16 mouse cellular contexts compared by ENCODE assay signal in the genomic region with DNA sequence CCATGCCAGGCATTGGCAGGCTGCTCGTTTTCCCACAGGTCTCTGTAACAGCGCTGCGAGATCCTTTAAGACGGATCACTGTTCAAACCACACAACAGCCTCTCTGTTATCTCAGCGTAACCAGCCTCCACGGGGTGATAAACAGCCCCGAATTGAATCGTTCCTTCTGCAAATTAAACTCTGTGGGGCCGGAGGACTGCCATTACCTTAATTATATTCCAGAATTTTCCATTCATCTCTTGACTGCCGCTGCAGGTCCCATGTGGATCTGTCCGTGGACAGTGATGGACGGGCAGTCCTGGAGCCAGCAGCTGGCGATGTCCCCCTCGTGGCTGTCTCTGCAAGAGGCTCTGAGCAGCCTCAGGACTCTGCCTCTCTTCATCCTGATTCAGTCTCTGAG. TPM values are rescaled to one million over a fixed set of nuclear protein-coding genes. Genes with fewer than 3 reads are reported as not detected.
DNase-seq lines count a peak whose midpoint lies in the region; ATAC-seq and TF ChIP-seq lines count a peak whose summit lies in the region.
"Had no signal": no experiment of that assay in that cellular context is flagged by ENCODE, and none has a peak within 500 bp of the region (broad histone marks: within the 10 kb centered on the region; RNA-seq: fewer than 3 reads in every experiment).

No protein-coding gene starts in this region.

- no peak for ATAC-seq in granulocyte monocyte progenitor cell, adult 5-6 weeks (replicated peaks; ENCODE audit: poor library complexity, severe bottlenecking)
- ATAC-seq: forebrain, embryonic 15.5 days; liver, embryonic 12.5 days; lung, postnatal 0 days; Patski had no signal

- H3K27ac ChIP-seq in hindbrain, embryonic 10.5 days: no peak overlapping the region
- H3K27ac ChIP-seq: forebrain, embryonic 15.5 days; heart, embryonic 13.5 days; liver, embryonic 12.5 days had no signal

- no peaks in the 10 kb centered on the region for H3K9me3 ChIP-seq in hindbrain, embryonic 10.5 days
- H3K9me3 ChIP-seq: forebrain, embryonic 15.5 days; heart, embryonic 13.5 days; liver, embryonic 12.5 days had no signal

- no peaks in the 10 kb centered on the region for H3K36me3 ChIP-seq in hindbrain, embryonic 10.5 days
- H3K36me3 ChIP-seq: forebrain, embryonic 15.5 days; heart, embryonic 13.5 days; liver, embryonic 12.5 days had no signal

- H3K27me3 ChIP-seq in hindbrain, embryonic 10.5 days (ENCODE audit: insufficient read depth, poor library complexity, severe bottlenecking): peaks cover 13% of the 10 kb centered on the region; the same call in 1 of the 2 replicates
- H3K27me3 ChIP-seq: forebrain, embryonic 15.5 days; liver, embryonic 12.5 days had no signal

- no peak for TF ChIP-seq POLR2A in brain, embryonic 14.5 days (IDR thresholded peaks at IDR 0.05; ENCODE audit: borderline replicate concordance, extremely low read depth, insufficient read depth, insufficient read length, poor library complexity, severe bottlenecking)

- DNase-seq in layer of hippocampus, postnatal 14 days (ENCODE audit: low spot score in 2 of 2): peak; percentile 22 to 41
- DNase-seq in layer of hippocampus, postnatal 36 days: no peak
- DNase-seq in brain, embryonic 14.5 days (ENCODE audit: low read depth): peak; percentile 62
- peak; percentile 22 for DNase-seq in hindbrain, embryonic 10.5 days (ENCODE audit: low spot score)
- DNase-seq in mesoderm, embryonic 11.5 days (ENCODE audit: low read depth, low spot score): peak; percentile 44
- DNase-seq in heart, adult 8-10 months (ENCODE audit: low spot score): no peak
- DNase-seq: cerebellum, adult 11 months; cerebellum, postnatal 36 days; gastrocnemius, postnatal 25 days; thymus, postnatal 14 days had no signal

- H3K4me1 ChIP-seq in hindbrain, embryonic 10.5 days (replicated peaks): peaks cover 41% of the 10 kb centered on the region
- H3K4me1 ChIP-seq: heart, embryonic 13.5 days; liver, embryonic 12.5 days had no signal

- 74% methylated on average over 14 of the region's 14 CpGs for WGBS in hindbrain, embryonic 10.5 days

- no peak overlapping the region for H3K4me3 ChIP-seq in hindbrain, embryonic 10.5 days
- H3K4me3 ChIP-seq: forebrain, embryonic 15.5 days; heart, embryonic 13.5 days; liver, embryonic 12.5 days had no signal

- TF ChIP-seq CTCF in brain, embryonic 14.5 days (IDR thresholded peaks at IDR 0.05; ENCODE audit: borderline replicate concordance, extremely low read depth, insufficient read depth, insufficient read length): peak; percentile 25; the same call in 1 of the 2 replicates

RNA-seq across cellular contexts. Expression of a gene that starts 30.7 kb away (rescaled TPM):
- 10 to 100 TPM; 61.3 to 62.0 TPM for total RNA-seq in layer of hippocampus, postnatal 14 days (2021)
- total RNA-seq in layer of hippocampus, postnatal 36 days (2021): 10 to 100 TPM; 55.9 to 56.2 TPM
- polyA plus RNA-seq in brain, embryonic 14.5 days (2012; rRNA removed): 50.4 and 70.9 TPM in 2 replicates
- 27.2 and 38.2 TPM in 2 replicates for polyA plus RNA-seq in hindbrain, embryonic 10.5 days (2016; fragmentation: Nextera tagmentation; extraction: Ambion mirVana)
- total RNA-seq in heart, adult 8-10 months (2022): 1 to 10 TPM; 6.1 to 8.3 (median 6.6) TPM
- total RNA-seq in granulocyte monocyte progenitor cell, adult 5-6 weeks (2014; fragmentation: Nextera tagmentation): 4.6 and 6.4 TPM in 2 replicates
- 2.3 and 3.4 TPM in 2 replicates for total RNA-seq in granulocyte monocyte progenitor cell, adult 5-6 weeks (2017)

Comparison
In these comparisons a context has a peak if more than half of its experiments do, and no peak if none do; other contexts are left out.
1. DNase-seq: peak in layer of hippocampus, postnatal 14 days (2 of 2), brain, embryonic 14.5 days (single experiment), hindbrain, embryonic 10.5 days (single experiment) and mesoderm, embryonic 11.5 days (single experiment); none in layer of hippocampus, postnatal 36 days (0 of 2) and heart, adult 8-10 months (single experiment).
2. RNA of a gene that starts 30.7 kb away (total RNA-seq): 61.3 to 62.0 TPM in layer of hippocampus, postnatal 14 days and 55.9 to 56.2 TPM in layer of hippocampus, postnatal 36 days; 6.1 to 8.3 TPM in heart, adult 8-10 months and 2.3 to 6.4 TPM in granulocyte monocyte progenitor cell, adult 5-6 weeks; every median in the first group is over 4 times any median in the second.